Mouse (Mus musculus): ENCODE measurements around the gene Mief2. TPM values are rescaled to one million over a fixed set of nuclear protein-coding genes. Genes with fewer than 3 reads are reported as not detected.

The Mief2 gene
- polyA plus RNA-seq (2015; fragmentation: Nextera tagmentation; extraction: Ambion mirVana) = 4.5 and 4.9 TPM in 2 replicates

DNA sequence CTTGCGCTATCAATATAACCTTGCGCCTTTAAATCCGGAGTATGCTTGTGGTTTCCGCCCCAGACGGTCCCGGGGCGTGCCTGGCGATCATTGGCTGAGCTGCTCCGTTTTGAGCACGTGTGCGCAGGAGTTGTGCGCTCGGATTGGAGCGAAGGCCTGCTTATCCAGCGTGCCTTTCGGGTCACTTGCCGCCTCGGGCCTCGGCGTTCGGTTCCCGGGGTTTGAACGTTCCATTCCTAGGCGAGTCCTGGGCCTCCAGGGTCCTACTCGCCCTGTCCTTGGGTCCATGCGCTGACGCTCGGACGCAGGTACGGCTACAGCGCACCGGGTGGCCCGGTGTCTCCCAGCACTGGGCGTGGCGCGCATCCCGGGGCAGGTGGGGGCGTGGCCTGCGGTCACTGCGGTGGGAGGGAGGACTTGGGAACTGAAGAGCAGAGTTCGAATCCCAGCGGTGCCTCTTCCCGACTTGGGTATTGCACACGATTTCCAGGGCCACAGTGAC lies at the start of gene Mief2:
Gene Mief2, plus strand, starts transcription at position 139 of the 502 bp plus-strand sequence.
- peak; percentile 90 for ATAC-seq
- Histone ChIP-seq H3K36me3 (replicated peaks; ENCODE audit: insufficient read depth, low read length) (peaks cover 12% of the 10 kb centered on the region), H3K4me1 (ENCODE audit: insufficient read depth) (peaks cover 26% of the 10 kb centered on the region), H3K27ac (ENCODE audit: low read depth) (peak within 1 kb of the TSS; percentile 87), H3K9ac (replicated peaks) (peak within 1 kb of the TSS; percentile 80), H3K4me2 (ENCODE audit: low read depth, low read length) (peak within 1 kb of the TSS; percentile 83), H3K27me3 (ENCODE audit: insufficient read depth, low read length) (no peaks in the 10 kb centered on the region), H3K4me3 (ENCODE audit: low read depth, low read length) (peak within 1 kb of the TSS; percentile 73), H3K9me3 (ENCODE audit: low read length) (no peaks in the 10 kb centered on the region)
- WGBS (ENCODE audit: insufficient replicate concordance) = under 1% methylated on average over 44 of the region's 44 CpGs
- DNase-seq = peak; percentile 92
- no peak for TF ChIP-seq EP300 (IDR thresholded peaks at IDR 0.05; ENCODE audit: low read depth)
- TF ChIP-seq CTCF (IDR thresholded peaks at IDR 0.05; ENCODE audit: low read depth) = no peak

DNA sequence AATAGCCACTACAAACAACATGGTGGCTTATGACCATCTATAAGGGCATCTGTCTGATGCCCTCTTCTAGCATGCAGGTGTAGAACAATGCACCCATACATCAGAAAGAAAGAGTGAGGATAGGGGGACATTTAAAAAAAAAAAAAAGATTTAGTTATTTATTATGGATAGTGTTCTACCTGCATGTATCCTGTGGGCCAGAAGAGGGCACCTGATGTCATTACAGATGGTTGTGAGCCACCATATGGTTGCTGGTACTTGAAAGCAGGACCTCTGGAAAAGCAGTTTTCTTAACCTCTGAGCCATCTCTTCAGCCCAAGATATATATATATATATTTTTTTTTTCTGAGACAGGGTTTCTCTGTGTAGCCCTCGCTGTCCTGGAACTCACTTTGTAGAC lies 32.0 kb upstream of the Mief2 start:
- Histone ChIP-seq H3K36me3 (replicated peaks; ENCODE audit: insufficient read depth, low read length) (no peaks in the 10 kb centered on the region), H3K4me3 (ENCODE audit: low read depth, low read length) (no peak overlapping the region), H3K9ac (replicated peaks) (no peak overlapping the region), H3K27ac (ENCODE audit: low read depth) (no peak overlapping the region), H3K9me3 (ENCODE audit: low read length) (no peaks in the 10 kb centered on the region), H3K4me1 (ENCODE audit: insufficient read depth) (peaks cover 21% of the 10 kb centered on the region), H3K4me2 (ENCODE audit: low read depth, low read length) (no peak overlapping the region), H3K27me3 (ENCODE audit: insufficient read depth, low read length) (no peaks in the 10 kb centered on the region)
- DNase-seq (no peak), ATAC-seq (no peak)
- WGBS (ENCODE audit: insufficient replicate concordance) = 72% methylated on average over 1 of the region's 1 CpGs
- TF ChIP-seq CTCF (IDR thresholded peaks at IDR 0.05; ENCODE audit: low read depth) (peak; percentile 31), EP300 (IDR thresholded peaks at IDR 0.05; ENCODE audit: low read depth) (no peak)

DNA sequence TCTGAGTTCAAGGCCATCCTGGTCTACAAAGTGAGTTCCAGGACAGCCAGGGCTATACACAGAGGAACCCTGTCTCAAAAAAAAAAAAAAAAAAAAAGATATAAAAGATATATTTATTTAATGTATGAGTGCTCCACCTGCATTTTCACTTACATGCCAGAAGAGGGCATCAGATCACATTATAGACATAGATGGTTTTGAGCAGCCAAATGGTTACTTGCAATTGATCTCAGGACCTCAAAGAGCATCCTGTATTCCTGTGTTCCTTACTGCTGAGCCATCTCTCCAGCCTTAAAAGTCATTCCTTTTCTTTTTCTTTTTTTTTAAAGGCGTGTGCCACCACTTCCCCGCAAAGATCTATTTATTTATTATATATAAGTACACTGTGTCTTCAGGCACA lies 30.6 kb upstream of the Mief2 start:
- Histone ChIP-seq H3K27ac (ENCODE audit: low read depth) (no peak overlapping the region), H3K9ac (replicated peaks) (no peak overlapping the region), H3K4me1 (ENCODE audit: insufficient read depth) (peaks cover 22% of the 10 kb centered on the region), H3K4me3 (ENCODE audit: low read depth, low read length) (no peak overlapping the region), H3K36me3 (replicated peaks; ENCODE audit: insufficient read depth, low read length) (no peaks in the 10 kb centered on the region), H3K4me2 (ENCODE audit: low read depth, low read length) (no peak overlapping the region), H3K27me3 (ENCODE audit: insufficient read depth, low read length) (no peaks in the 10 kb centered on the region), H3K9me3 (ENCODE audit: low read length) (no peaks in the 10 kb centered on the region)
- no peak for TF ChIP-seq EP300 (IDR thresholded peaks at IDR 0.05; ENCODE audit: low read depth)
- peak; percentile 63 for TF ChIP-seq CTCF (IDR thresholded peaks at IDR 0.05; ENCODE audit: low read depth)
- 72% methylated on average over 2 of the region's 2 CpGs for WGBS (ENCODE audit: insufficient replicate concordance)
- ATAC-seq = no peak
- DNase-seq = no peak

DNA sequence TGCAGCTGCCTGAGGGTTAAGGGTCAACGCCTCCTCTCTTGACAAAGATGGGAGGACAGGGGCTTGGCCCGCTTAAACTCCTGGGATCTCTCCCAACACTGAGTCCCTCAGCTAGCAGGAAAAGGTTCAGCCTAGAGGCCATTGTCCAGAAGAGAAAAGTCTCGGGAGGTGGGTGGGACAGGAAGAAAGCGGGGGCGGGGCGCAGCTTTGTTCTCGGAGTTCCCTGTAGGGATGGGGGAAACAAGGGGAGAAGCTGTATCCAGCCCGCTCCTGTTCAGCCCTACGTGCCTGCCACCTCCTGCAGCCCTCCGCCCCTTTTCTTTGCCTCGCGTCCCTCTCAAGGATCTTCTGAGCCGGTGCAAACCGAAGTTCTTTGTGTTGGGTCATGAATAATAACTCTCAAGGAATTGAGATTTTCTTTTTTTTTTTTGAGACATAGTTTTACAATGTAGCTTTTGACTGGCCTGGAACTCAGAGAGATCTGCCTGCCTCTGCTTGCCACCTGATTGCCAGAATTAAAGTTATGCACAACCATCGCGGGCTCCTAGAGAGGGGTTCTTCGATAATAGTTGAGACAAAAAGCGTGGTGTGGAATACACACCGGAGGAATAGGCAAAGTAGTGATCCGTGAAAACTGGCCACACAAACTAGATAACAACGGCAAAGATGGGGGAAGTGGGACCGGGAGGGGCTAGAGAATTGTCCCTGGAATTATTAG lies 29.2 kb upstream of the Mief2 start:
- H3K27me3 ChIP-seq (ENCODE audit: insufficient read depth, low read length) = no peaks in the 10 kb centered on the region
- H3K4me2 ChIP-seq (ENCODE audit: low read depth, low read length) = peak overlapping the region; percentile 76
- peak overlapping the region; percentile 84 for H3K9ac ChIP-seq (replicated peaks)
- no peak for TF ChIP-seq EP300 (IDR thresholded peaks at IDR 0.05; ENCODE audit: low read depth)
- TF ChIP-seq CTCF (IDR thresholded peaks at IDR 0.05; ENCODE audit: low read depth) = no peak
- H3K4me1 ChIP-seq (ENCODE audit: insufficient read depth) = peaks cover 22% of the 10 kb centered on the region
- 4% methylated on average over 22 of the region's 22 CpGs for WGBS (ENCODE audit: insufficient replicate concordance)
- H3K4me3 ChIP-seq (ENCODE audit: low read depth, low read length) = peak overlapping the region; percentile 86
- no peaks in the 10 kb centered on the region for H3K9me3 ChIP-seq (ENCODE audit: low read length)
- H3K36me3 ChIP-seq (replicated peaks; ENCODE audit: insufficient read depth, low read length) = no peaks in the 10 kb centered on the region
- ATAC-seq (peak; percentile 5; the same call in 1 of the 2 replicates), DNase-seq (peak; percentile 59)
- H3K27ac ChIP-seq (ENCODE audit: low read depth) = peak overlapping the region; percentile 67

DNA sequence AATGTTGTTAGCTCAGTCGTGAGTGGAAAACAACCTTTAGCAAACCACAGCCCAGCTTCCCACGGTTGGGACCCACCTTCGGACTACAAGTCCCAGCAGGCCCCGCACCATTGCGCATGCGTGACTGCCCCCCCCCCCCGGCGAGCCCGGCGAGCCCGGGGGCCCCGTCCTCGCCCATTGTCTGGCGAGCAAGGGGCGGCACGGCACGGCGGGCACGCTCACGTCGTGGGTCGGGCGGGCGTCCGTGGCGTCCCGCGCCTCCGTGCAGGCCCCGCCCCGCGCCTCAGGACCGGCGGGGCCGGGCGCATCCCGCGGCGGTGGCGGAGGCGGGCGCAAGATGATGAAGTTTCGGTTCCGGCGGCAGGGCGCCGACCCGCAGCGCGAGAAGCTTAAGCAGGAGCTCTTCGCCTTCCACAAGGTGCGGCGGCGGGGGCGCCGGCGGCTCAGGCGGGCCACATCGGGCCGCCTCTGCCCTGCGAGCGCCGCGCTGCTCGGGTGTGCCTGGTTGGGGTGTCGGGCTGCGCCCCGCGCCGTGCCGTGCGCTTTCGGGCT lies 28.6 kb upstream of the Mief2 start, which contains the start of gene Llgl1:
Gene Llgl1, plus strand, starts transcription at position 200 of the 552 bp plus-strand sequence.
- H3K4me2 ChIP-seq (ENCODE audit: low read depth, low read length) = peak within 1 kb of the TSS; percentile 76
- WGBS (ENCODE audit: insufficient replicate concordance) = under 1% methylated on average over 46 of the region's 73 CpGs
- no peaks in the 10 kb centered on the region for H3K9me3 ChIP-seq (ENCODE audit: low read length)
- ATAC-seq = peak; percentile 94
- peak within 1 kb of the TSS; percentile 86 for H3K4me3 ChIP-seq (ENCODE audit: low read depth, low read length)
- H3K27ac ChIP-seq (ENCODE audit: low read depth) = peak within 1 kb of the TSS; percentile 67
- no peak for TF ChIP-seq CTCF (IDR thresholded peaks at IDR 0.05; ENCODE audit: low read depth)
- peak; percentile 96 for DNase-seq
- H3K36me3 ChIP-seq (replicated peaks; ENCODE audit: insufficient read depth, low read length) = no peaks in the 10 kb centered on the region
- peaks cover 22% of the 10 kb centered on the region for H3K4me1 ChIP-seq (ENCODE audit: insufficient read depth)
- H3K27me3 ChIP-seq (ENCODE audit: insufficient read depth, low read length) = no peaks in the 10 kb centered on the region
- H3K9ac ChIP-seq (replicated peaks) = peak within 1 kb of the TSS; percentile 84

Data from liver, postnatal 0 days (tissue).